Mouse (Mus musculus) lung, adult 2 months (tissue): Measurements from ENCODE around the gene Prss56. TPM values are rescaled to one million over a fixed set of nuclear protein-coding genes. Genes with fewer than 3 reads are reported as not detected.

ENCODE experiments used
- DNase-seq: peaks from one replicate; pipeline ENCODE4 v3.0.0; 2022
- H3K4me1 ChIP-seq: fragments of 200-500 bp; 2 replicates; pipeline ENCODE4 v1.6.1; 2011; ENCODE audit warnings: low read length; ENCODE audit not compliant: control insufficient read depth, insufficient read depth
- H3K4me3 ChIP-seq: fragments of 200-500 bp; replicated peaks from 2 replicates; pipeline ENCODE3; 2011; ENCODE audit warnings: low read depth, mild to moderate bottlenecking, control low read depth, low read length; ENCODE audit errors: extremely low read depth
- CTCF ChIP-seq: fragments of 200-500 bp; IDR thresholded peaks from 2 replicates; pipeline ENCODE4 v1.5.1; 2011; ENCODE audit warnings: mild to moderate bottlenecking, low read length, control low read depth; ENCODE audit not compliant: insufficient read depth
- POLR2A ChIP-seq: fragments of 200-500 bp; IDR thresholded peaks from 2 replicates; pipeline ENCODE4 v1.6.1; 2011; ENCODE audit warnings: low read depth, mild to moderate bottlenecking, control low read depth, low read length, borderline replicate concordance; ENCODE audit errors: extremely low read depth
- WGBS: fragments of 180-500 bp; shearing (Covaris S2); methylation state at CpG from one replicate; pipeline ENCODE4 v1.1.7; 2018; 5-methylcytosine and 5-hydroxymethylcytosine counted together
- polyA plus RNA-seq: library from polyadenylated mRNA; depleted of rRNA; stranded (reverse); fragments of >200 nt; gene quantifications from 2 replicates; pipeline ENCODE4 v1.2.3, GENCODE M21; 2012

The Prss56 gene
- polyA plus RNA-seq, 1 experiment, result not detected

DNA sequence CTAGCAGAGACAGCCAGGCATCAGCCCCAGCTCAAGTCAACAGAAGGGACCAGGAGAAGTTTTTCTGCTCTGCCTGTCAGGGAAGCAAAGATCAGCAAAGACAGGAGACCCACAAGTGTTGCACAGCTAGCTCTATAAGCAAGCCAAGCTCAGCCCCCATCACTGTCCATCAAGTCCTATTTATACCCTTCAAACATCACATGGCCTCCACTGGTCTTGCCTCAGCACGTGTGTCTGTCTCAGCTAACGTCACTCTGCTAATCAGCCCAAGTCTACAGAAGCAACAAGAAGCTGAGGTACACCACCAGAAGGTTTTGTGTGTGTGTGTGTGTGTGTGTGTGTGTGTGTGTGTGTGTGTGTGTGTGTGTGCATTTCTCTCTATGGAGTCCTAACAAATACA lies 17.7 kb downstream of the Prss56 start:
- no peak overlapping the region for H3K4me3 ChIP-seq
- DNase-seq, result no peak
- H3K4me1 ChIP-seq, result no peaks in the 10 kb centered on the region
- TF ChIP-seq POLR2A (no peak), CTCF (no peak)
- WGBS, result 45% methylated on average over 2 of the region's 2 CpGs

DNA sequence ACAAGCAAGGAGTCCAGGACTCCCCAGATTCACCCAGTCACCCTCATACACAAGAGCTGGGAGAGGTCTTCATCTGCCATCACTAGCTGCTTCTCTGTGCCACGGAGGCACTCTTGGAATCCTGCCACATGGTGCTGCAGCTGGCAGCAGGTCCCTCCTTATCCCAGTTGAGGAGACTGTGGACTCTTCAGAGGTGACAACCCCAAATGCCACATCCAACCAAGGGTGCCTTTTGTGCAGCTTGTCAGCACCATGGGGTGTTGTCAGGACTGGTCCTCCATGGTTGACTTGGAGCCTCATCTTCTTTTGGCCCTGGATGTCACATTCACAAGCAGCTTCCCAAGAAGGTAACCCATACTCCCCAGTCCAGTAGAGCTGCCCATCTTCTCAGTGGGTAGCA lies 18.7 kb downstream of the Prss56 start:
- H3K4me3 ChIP-seq, result no peak overlapping the region
- H3K4me1 ChIP-seq, result no peaks in the 10 kb centered on the region
- 40% methylated on average over 1 of the region's 1 CpGs for WGBS
- DNase-seq, result no peak
- TF ChIP-seq POLR2A, result no peak
- TF ChIP-seq CTCF, result no peak

DNA sequence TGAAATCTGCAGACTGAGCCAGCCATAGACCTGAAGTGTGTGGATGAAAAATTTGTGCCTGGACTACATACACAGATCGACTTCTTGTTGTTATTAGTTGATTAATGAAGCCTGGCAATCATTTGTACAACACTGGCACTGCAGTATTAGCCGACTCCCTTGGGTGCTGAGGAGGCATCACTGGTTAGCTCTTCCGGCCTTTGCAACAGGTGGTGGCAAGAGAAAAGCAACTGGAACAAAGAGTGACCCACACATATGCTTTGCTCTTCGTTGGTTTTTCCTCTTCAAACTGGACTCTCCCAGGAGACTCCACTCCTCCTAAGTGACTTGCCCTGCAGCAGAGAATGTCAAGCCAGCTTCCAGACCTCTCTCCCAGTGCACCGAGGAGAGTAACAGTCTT lies 20.7 kb downstream of the Prss56 start:
- TF ChIP-seq CTCF (no peak), POLR2A (no peak)
- 77% methylated on average over 5 of the region's 5 CpGs for WGBS
- no peak overlapping the region for H3K4me3 ChIP-seq
- DNase-seq, result no peak
- no peaks in the 10 kb centered on the region for H3K4me1 ChIP-seq

DNA sequence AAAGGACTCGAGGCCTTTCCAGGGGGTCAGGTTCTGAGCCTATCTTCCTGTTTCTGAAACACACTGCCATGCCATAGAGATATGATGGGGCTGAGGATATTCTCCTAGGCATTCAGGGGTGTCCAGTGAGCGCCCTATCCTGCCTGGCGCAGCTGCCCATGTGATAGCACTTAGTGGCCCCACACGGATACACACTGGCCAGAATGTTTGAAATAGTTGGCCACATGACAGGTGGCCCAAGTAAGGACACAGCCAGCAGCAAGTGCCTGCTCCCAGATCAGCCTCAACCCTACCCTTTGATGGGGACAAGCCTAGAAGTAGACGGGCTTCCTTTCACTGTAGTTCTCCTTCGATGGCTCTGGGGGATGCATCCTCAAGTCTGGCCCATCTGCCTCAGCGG lies 21.4 kb downstream of the Prss56 start, which contains the start of gene Chrng:
Gene Chrng, plus strand, starts transcription at position 193 of the 400 bp plus-strand sequence.
- Histone ChIP-seq H3K4me1 (no peaks in the 10 kb centered on the region), H3K4me3 (no peak within 1 kb of the TSS)
- TF ChIP-seq POLR2A, result no peak
- DNase-seq, result no peak
- WGBS, result 80% methylated on average over 7 of the region's 7 CpGs

DNA sequence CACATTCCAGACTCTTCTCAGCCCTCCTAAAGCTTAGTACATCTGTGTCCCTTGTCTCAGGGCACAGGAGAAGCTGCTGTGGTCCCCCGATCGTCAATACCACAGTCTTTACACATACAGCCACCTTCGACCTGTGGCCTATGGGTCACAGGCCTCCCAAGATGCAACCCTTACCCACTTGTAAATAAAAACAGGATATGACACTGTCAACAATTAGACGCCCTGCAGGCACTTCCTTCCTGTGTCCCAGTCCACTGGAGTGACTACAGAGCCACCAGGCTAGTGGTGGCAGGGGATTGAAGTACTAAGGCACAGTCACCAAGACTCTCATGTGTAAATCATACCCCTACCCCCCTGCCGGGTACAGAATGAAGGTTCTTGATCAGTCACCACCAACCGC lies 21.9 kb downstream of the Prss56 start:
- no peak for DNase-seq
- 41% methylated on average over 6 of the region's 6 CpGs for WGBS

DNA sequence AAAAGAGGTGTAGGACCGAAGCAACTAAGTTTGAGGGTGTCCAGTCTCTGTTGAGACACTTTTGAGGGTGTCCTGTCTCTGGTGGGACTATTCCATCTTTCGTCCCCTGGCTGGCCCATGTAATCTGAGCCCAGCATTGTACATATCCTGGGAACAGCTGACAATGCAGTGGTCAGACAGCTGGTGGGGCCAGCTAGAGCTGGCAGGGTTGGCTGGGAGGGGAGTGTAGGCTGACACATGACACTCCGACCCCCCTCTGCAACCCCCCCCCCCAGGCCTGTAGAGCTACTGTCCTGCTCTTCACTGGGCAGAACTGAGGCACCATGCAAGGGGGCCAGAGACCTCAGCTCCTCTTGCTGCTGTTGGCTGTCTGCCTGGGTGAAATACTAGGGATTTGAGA lies 22.4 kb downstream of the Prss56 start:
- no peaks in the 10 kb centered on the region for H3K4me1 ChIP-seq
- DNase-seq, result no peak
- TF ChIP-seq POLR2A, result no peak
- no peak for TF ChIP-seq CTCF
- H3K4me3 ChIP-seq, result no peak overlapping the region
- WGBS, result 28% methylated on average over 3 of the region's 3 CpGs

More for the DNA sequence above, 21.9 kb downstream of the Prss56 start:
- Histone ChIP-seq H3K4me1 (no peaks in the 10 kb centered on the region), H3K4me3 (no peak overlapping the region)
- TF ChIP-seq POLR2A, result no peak

DNA sequence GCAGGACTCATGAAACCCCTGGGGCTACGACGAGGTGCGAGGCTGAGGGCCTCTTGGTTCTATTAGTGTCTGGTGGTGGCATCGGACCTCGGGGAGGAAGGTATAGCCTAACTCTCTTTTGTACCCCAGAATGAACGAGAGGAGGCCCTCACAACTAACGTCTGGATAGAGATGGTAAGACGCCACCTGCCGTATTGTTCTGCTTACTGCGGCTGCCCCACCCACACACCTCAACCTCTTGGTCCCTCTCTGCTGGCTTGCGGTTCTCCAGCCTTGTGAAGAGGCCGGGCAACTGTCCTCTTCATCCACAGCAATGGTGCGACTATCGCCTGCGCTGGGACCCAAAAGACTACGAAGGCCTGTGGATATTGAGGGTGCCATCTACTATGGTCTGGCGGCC lies 23.2 kb downstream of the Prss56 start:
- Histone ChIP-seq H3K4me1 (no peaks in the 10 kb centered on the region), H3K4me3 (no peak overlapping the region)
- 31% methylated on average over 17 of the region's 17 CpGs for WGBS
- TF ChIP-seq POLR2A (no peak), CTCF (no peak)
- DNase-seq, result no peak

DNA sequence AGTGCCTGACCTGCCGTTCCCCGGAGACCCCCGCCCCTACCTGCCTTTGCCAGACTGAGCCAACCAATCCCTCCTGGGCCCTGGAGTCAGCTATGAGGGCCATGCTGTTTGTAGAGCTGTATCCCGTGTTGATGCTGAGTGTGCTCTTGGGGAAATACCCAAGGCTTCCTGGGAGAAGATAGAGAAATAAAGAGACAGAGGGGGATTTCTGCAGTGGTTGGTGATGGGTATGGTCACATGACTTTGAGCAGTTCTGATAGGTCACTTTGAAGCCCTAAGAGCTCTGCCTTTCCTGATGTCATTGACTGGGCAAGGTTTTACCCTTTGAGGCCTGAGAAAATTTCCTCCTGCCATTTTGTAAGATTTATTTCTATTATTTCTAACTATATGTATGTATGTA lies 28.3 kb downstream of the Prss56 start:
- TF ChIP-seq POLR2A (no peak), CTCF (no peak)
- 79% methylated on average over 4 of the region's 4 CpGs for WGBS
- Histone ChIP-seq H3K4me1 (peaks cover 4% of the 10 kb centered on the region; the same call in 1 of the 2 replicates), H3K4me3 (no peak overlapping the region)
- no peak for DNase-seq

DNA sequence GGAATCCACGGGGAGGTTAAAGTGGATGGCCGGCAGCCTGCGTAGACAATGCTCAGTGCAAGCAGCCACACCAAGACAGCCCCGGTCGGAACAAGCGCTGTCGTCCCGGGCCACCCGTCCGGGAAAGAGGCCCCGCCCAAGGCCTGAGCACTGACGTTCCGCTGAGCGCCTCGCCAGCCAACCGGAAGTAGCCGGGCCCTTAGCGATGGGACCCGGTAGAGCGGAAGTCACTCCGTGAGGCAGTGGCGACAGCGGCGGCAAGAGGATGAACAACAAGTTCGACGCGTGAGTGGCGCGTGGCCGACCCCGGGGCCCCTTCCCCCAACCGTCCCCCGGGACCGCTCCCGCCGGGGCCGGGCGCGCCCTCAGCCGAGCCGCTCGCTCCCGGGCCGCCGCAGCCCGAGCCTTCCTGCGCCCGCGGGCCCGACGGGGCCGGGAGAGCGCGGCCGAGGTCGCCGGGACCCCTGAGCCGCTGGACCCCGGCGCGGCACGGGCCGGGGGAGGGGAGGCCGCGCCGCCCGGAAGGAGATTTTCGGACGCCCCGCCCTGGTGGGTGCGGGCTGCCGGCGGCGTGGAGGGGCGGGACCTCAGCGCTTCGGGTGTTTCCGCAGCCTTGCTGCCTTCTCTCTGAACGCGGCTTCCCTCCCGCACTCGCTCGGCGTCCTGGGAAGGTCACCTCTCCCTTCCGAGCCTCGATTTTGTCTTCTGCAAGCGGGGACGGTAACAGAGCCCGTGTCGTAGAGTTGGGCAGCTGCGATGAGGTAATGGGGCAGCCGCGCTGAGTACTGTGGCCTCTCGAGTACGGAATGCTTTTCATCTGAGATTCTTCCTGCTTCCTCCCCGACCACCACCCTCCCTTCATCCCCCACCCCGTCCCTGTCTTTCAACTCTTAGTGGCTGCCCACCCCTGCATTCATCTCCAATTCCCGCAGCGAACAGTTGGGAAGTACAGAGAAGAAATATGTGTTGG lies 30.9 kb downstream of the Prss56 start, which contains the start of gene Eif4e2:
Gene Eif4e2, plus strand, starts transcription at position 180 of the 970 bp plus-strand sequence.
- peaks cover 10% of the 10 kb centered on the region; the same call in 1 of the 2 replicates for H3K4me1 ChIP-seq
- peak within 1 kb of the TSS; percentile 100 for H3K4me3 ChIP-seq
- DNase-seq, result peak; percentile 89
- TF ChIP-seq CTCF (no peak), POLR2A (peak; percentile 94)
- 1% methylated on average over 99 of the region's 99 CpGs for WGBS

DNA sequence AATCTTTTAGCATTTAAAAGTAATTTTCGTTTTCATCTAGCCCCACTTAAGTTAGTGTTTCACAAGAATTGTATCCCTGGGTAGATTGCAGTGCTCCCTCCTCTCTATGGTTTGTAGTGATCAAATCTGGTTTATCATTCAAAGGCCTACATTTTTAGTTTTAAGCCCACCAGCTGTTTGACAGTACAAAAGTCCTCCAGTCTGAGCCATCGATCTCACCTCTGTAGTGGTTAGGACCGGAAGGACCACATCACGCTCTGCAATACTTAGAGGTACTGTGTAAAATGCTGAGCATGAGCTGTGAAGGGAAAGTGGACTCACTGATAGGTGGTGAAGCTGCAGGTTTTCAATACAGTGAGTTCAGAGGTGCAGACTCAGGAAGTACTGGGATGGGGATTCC lies 31.6 kb downstream of the Prss56 start:
- H3K4me3 ChIP-seq, result peak overlapping the region; percentile 100
- peaks cover 10% of the 10 kb centered on the region; the same call in 1 of the 2 replicates for H3K4me1 ChIP-seq
- TF ChIP-seq POLR2A, result no peak
- TF ChIP-seq CTCF, result no peak
- DNase-seq, result no peak
- WGBS, result 4% methylated on average over 4 of the region's 4 CpGs
